Mouse (Mus musculus) urinary bladder, adult 18-20 months (tissue): Measurements from ENCODE around the gene Abca8a.

ENCODE experiments used
- DNase-seq, 2 experiments: peaks; one replicate each; pipeline ENCODE4 v3.0.0; 2022; ENCODE audit warnings: low spot score in 2 of 2, mixed read lengths in 2 of 2

Gene Abca8a

GRCm38 (mm10) chr11:110095858-110096257, at the start of gene Abca8a:
Gene Abca8a, minus strand, starts transcription at chr11:110095978.
- DNase-seq = peak in 1 of 2 experiments; percentile 8

- no peak for DNase-seq
Observed at GRCm38 (mm10) chr11:110145421-110145820, 49.6 kb upstream of the Abca8a start.

- no peak for DNase-seq
Observed at GRCm38 (mm10) chr11:110130760-110131159, 35.0 kb upstream of the Abca8a start.

- DNase-seq = no peak
Observed at GRCm38 (mm10) chr11:110111137-110111536, 15.4 kb upstream of the Abca8a start.

- DNase-seq = no peak
Observed at GRCm38 (mm10) chr11:110101437-110101836, 5.7 kb upstream of the Abca8a start.

- DNase-seq = no peak
Observed at GRCm38 (mm10) chr11:110098901-110099300, 3.1 kb upstream of the Abca8a start.

- no peak for DNase-seq
Observed at GRCm38 (mm10) chr11:110097465-110097864, 1.7 kb upstream of the Abca8a start.

- DNase-seq = no peak
Observed at GRCm38 (mm10) chr11:110094846-110095380, 865 bp downstream of the Abca8a start.

- DNase-seq = no peak
Observed at GRCm38 (mm10) chr11:110094236-110094635, 1.5 kb downstream of the Abca8a start.

GRCm38 (mm10) chr11:110091328-110091727, 4.5 kb downstream of the Abca8a start:
- no peak for DNase-seq

GRCm38 (mm10) chr11:110072158-110072557, 23.6 kb downstream of the Abca8a start:
- no peak for DNase-seq

GRCm38 (mm10) chr11:110061032-110061431, 34.7 kb downstream of the Abca8a start:
- no peak for DNase-seq

GRCm38 (mm10) chr11:110060127-110060526, 35.7 kb downstream of the Abca8a start:
- no peak for DNase-seq

GRCm38 (mm10) chr11:110053681-110054080, 42.1 kb downstream of the Abca8a start:
- DNase-seq = no peak

GRCm38 (mm10) chr11:110037795-110038194, 58.0 kb downstream of the Abca8a start:
- DNase-seq = no peak

- peak in 1 of 2 experiments; percentile 28 for DNase-seq
Observed at GRCm38 (mm10) chr11:110028913-110029695, 66.7 kb downstream of the Abca8a start.

- DNase-seq = no peak
Observed at GRCm38 (mm10) chr11:110010836-110011546, 84.8 kb downstream of the Abca8a start.

- peak; percentile 45 to 64 for DNase-seq
Observed at GRCm38 (mm10) chr11:109995624-109996023, 100.2 kb downstream of the Abca8a start, which contains the start of gene Abca8b. Gene Abca8b, minus strand, starts transcription at chr11:109995845.

GRCm38 (mm10) chr11:109995013-109995412, 100.8 kb downstream of the Abca8a start:
- DNase-seq = no peak

GRCm38 (mm10) chr11:109994014-109994413, 101.8 kb downstream of the Abca8a start:
- no peak for DNase-seq

GRCm38 (mm10) chr11:109991270-109991669, 104.5 kb downstream of the Abca8a start:
- no peak for DNase-seq

GRCm38 (mm10) chr11:109990256-109990655, 105.5 kb downstream of the Abca8a start:
- DNase-seq = no peak

- no peak for DNase-seq
Observed at GRCm38 (mm10) chr11:109988164-109988563, 107.6 kb downstream of the Abca8a start.
